Mouse (Mus musculus): Measurements from ENCODE around the gene Rpl38. TPM values are rescaled to one million over a fixed set of nuclear protein-coding genes. Genes with fewer than 3 reads are reported as not detected.

Gene Rpl38
- polyA plus RNA-seq (2012; rRNA removed), result 1,736 and 1,742 TPM in 2 replicates

DNA sequence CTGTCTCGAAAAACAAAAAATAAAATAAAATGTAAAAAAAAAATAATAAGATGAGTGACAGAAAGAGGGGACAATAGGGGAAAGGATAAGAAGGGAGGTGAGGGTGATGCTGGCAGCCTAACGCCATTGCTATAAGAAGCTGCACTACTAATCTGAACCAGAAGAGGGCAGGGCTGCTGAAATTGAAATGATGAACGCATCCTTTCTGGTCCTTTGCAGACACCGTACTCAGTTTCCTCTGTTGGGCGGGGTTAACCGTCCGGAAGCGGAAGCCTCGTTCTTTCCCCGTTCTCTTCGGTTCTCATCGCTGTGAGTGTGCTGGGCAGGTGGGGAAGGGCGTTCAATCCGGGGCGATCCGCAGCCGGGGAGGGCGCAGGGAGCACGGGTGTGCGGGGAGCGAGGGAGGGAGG lies at the start of gene Rpl38:
Gene Rpl38 (plus strand): TSS at position 224 of the 410 bp plus-strand sequence.
- peak; percentile 98 for DNase-seq (ENCODE audit: low read depth)
- peak; percentile 70; the same call in 1 of the 2 replicates for TF ChIP-seq POLR2A (IDR thresholded peaks at IDR 0.05; ENCODE audit: borderline replicate concordance, extremely low read depth, insufficient read depth, insufficient read length, poor library complexity, severe bottlenecking)
- peak; percentile 74 for TF ChIP-seq CTCF (IDR thresholded peaks at IDR 0.05; ENCODE audit: borderline replicate concordance, extremely low read depth, insufficient read depth, insufficient read length)

DNA sequence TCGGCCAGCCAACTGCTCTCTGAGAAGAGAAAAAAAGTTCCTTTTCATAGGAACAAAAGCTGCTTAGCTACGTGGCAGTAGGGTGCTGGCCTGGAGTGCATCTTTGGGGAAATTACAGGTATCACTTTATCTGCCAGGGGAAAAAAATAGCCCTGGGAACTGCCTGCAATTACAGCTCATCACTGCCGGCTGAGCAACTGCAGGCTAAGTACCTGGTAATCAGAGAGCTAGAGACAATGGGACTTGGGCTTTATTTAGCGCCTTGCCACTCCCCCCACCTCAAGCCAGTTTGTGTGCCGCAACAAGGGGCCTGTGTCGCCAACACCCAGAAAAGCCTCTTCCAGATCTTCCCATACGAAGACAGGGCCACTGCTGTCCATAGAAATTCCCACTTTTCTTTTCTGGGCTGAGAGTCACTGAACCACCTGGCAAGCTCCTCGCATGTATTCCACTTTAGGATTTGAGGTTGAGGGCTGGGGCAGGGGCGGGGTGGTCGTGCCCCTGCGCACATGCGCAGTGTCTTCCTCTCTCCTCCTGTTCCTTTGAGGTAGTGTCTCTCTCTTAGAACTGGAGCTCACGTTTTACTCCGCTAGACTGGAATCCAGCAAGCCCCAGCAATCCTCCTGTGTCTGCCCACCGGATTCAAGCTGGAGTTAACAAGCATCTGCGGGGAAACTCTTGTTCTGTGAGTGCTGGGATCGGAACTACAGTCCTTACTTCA lies 49.5 kb upstream of the Rpl38 start:
- peak; percentile 47 for DNase-seq (ENCODE audit: low read depth)

DNA sequence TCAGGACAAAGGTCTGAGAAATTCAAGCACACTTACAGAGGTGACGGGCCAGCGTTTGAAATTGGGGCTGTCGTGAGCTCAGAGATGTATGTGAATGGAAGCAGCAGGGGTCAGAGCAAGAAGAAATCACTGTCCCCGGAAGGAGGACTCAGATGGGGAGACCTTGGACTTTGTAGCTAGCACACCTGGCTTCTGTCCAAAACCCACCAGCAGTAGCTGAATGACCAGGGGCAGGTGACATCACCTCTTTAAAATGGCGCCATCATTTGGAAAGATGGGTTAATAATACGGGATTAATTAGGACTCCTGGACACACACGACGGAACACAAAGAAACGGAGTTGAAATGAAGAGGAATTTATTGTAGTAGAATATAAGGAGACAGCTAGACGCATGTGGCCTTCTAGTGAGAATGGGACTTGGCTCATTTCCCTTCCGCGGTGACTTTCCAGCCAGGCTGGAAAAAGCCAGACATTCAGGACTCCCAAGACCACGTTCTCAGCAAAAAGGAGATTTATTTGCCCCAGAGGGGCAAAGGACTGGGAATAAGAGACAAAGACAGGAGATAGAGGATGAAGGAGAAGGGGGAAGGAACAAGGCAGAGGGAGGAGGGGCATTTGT lies 42.1 kb upstream of the Rpl38 start:
- DNase-seq (ENCODE audit: low read depth), result peak; percentile 62
- TF ChIP-seq CTCF (IDR thresholded peaks at IDR 0.05; ENCODE audit: borderline replicate concordance, extremely low read depth, insufficient read depth, insufficient read length) (no peak), POLR2A (IDR thresholded peaks at IDR 0.05; ENCODE audit: borderline replicate concordance, extremely low read depth, insufficient read depth, insufficient read length, poor library complexity, severe bottlenecking) (no peak)

More for the DNA sequence above, 49.5 kb upstream of the Rpl38 start:
- TF ChIP-seq CTCF (IDR thresholded peaks at IDR 0.05; ENCODE audit: borderline replicate concordance, extremely low read depth, insufficient read depth, insufficient read length), result no peak
- TF ChIP-seq POLR2A (IDR thresholded peaks at IDR 0.05; ENCODE audit: borderline replicate concordance, extremely low read depth, insufficient read depth, insufficient read length, poor library complexity, severe bottlenecking), result no peak

DNA sequence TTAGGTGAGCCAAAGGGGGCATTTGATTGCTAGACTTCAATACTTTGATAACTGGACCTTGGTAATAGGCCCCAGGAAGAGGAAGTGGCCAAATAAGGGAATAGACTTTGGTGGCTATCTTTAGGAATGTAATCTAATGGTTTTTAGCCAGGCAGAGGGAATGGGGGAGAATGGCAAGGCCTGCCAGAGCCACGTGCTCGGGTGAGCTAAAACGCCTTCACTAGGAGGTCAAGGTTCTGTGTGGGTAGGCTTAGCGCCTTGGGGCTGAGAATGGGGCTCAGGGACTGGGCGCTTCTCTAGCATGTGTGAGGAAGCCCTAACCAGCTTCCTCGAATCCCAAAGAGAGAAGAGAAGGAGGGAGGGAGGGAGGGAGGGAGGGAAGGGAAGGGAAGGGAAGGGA lies 41.3 kb upstream of the Rpl38 start:
- TF ChIP-seq CTCF (IDR thresholded peaks at IDR 0.05; ENCODE audit: borderline replicate concordance, extremely low read depth, insufficient read depth, insufficient read length) (no peak), POLR2A (IDR thresholded peaks at IDR 0.05; ENCODE audit: borderline replicate concordance, extremely low read depth, insufficient read depth, insufficient read length, poor library complexity, severe bottlenecking) (no peak)
- DNase-seq (ENCODE audit: low read depth), result no peak

DNA sequence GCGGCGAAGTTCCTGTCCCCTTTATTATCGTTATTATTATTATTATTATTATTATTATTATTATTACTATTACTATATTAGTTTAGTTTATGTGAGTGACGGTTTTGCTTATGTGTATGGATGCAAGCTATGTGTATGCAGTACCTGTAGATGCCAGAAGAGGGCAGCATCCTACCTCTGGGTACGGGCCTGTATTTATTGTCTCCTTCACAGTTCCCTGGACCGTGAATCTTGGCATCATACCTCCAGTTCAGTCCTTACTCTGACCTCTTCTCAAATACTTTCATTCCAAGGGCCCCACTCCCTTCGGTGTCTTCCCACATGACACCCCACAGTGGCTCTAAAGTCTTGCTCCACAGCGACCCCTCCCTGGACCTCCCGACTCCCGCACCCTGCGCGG lies 40.3 kb upstream of the Rpl38 start:
- DNase-seq (ENCODE audit: low read depth), result no peak
- TF ChIP-seq POLR2A (IDR thresholded peaks at IDR 0.05; ENCODE audit: borderline replicate concordance, extremely low read depth, insufficient read depth, insufficient read length, poor library complexity, severe bottlenecking), result no peak
- peak; percentile 56; the same call in 1 of the 2 replicates for TF ChIP-seq CTCF (IDR thresholded peaks at IDR 0.05; ENCODE audit: borderline replicate concordance, extremely low read depth, insufficient read depth, insufficient read length)

DNA sequence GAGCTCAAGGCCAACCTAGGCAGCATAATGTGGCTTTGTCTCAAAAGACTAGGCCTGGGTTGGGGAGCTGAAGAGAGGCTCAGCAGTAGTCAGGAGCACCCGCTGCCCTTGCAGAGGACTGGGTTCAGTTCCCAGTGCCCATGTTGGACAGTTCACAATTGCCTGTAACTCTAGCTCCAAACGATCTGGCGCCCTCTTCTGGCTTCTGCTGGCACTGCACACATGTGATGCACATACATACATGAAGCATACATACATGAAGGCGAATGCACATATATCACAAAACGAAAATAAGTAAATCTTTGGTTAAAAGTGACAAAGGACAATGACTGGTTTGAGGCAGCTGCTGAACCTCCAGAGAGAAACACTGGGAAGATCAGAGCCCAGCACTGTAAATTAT lies 38.3 kb upstream of the Rpl38 start:
- TF ChIP-seq POLR2A (IDR thresholded peaks at IDR 0.05; ENCODE audit: borderline replicate concordance, extremely low read depth, insufficient read depth, insufficient read length, poor library complexity, severe bottlenecking) (no peak), CTCF (IDR thresholded peaks at IDR 0.05; ENCODE audit: borderline replicate concordance, extremely low read depth, insufficient read depth, insufficient read length) (peak; percentile 26; the same call in 1 of the 2 replicates)
- DNase-seq (ENCODE audit: low read depth), result no peak

DNA sequence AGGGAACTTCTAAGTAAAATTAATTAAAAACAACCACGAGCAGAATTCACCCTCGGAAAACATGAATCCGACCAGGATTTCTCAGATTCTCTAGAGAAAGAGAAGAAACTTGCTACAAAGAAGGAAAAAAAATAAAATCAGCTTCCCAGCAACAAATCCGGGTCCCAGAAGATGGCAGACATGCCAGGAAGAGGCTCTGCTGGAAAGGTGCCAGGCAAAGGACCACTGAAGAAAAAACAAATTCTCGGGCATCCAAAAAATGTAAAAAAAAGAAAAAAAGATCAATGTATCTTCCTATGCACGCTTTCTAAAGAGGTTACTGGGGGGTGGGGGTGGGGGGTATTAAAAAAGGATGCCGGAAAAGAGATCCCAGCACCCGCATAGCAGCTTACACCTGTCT lies 36.1 kb upstream of the Rpl38 start:
- TF ChIP-seq POLR2A (IDR thresholded peaks at IDR 0.05; ENCODE audit: borderline replicate concordance, extremely low read depth, insufficient read depth, insufficient read length, poor library complexity, severe bottlenecking) (no peak), CTCF (IDR thresholded peaks at IDR 0.05; ENCODE audit: borderline replicate concordance, extremely low read depth, insufficient read depth, insufficient read length) (no peak)
- DNase-seq (ENCODE audit: low read depth), result no peak

DNA sequence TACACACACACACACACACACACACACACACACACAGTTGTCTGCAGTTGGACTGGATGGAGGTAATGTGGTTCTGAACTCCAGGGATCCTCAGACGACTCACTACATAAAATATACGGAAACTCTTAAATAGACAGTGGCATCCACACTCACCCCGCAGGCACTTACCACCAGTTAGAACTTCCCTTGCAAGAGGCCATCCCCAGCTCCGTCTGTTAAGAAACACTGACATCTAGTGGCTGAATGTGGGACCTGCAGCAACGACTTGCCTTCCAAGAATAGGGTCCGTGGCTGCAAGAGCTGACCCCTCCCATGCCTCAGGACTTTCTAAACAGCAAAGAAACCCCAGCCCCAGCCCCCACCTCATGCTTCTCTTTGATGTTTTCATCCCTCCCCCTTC lies 32.0 kb upstream of the Rpl38 start:
- peak; percentile 97 for DNase-seq (ENCODE audit: low read depth)
- TF ChIP-seq CTCF (IDR thresholded peaks at IDR 0.05; ENCODE audit: borderline replicate concordance, extremely low read depth, insufficient read depth, insufficient read length) (peak; percentile 99), POLR2A (IDR thresholded peaks at IDR 0.05; ENCODE audit: borderline replicate concordance, extremely low read depth, insufficient read depth, insufficient read length, poor library complexity, severe bottlenecking) (no peak)

DNA sequence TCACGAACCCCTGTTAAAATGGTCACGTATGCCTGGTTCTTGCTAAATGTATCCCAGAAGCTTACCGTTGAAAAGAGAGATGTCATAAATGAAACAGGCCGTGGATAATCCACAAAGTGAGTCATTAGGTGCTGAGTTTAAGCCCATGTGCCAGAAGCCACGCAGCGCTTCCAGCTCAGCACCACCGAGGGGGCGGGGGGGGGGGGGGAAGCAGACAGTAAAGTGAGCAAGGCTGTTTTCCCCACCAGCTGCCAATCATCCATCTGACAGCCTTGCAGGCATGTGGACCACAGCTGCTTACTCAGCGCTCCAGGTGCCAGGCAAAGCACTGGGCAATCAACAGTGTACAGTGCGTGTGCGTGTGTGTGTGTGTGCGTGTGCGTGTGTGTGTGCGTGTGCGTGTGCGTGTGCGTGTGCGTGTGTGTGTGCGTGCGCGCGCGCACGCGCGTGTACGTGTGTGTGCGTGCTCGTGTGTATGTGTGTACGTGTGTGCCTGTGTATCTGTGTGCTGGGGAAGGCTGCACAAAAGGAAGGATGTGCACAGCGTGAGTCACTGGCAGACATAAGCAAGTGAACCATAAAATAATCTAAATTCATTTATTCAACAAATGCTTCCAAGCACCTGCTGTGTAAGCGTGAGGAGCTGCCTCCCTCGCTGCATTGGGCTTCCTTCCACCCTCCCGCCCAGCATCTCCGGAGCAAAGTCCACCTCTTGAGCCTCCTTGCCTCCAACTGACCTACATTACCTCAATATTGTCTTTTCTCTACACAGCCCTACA lies 31.4 kb upstream of the Rpl38 start:
- DNase-seq (ENCODE audit: low read depth), result peak; percentile 72
- no peak for TF ChIP-seq CTCF (IDR thresholded peaks at IDR 0.05; ENCODE audit: borderline replicate concordance, extremely low read depth, insufficient read depth, insufficient read length)

DNA sequence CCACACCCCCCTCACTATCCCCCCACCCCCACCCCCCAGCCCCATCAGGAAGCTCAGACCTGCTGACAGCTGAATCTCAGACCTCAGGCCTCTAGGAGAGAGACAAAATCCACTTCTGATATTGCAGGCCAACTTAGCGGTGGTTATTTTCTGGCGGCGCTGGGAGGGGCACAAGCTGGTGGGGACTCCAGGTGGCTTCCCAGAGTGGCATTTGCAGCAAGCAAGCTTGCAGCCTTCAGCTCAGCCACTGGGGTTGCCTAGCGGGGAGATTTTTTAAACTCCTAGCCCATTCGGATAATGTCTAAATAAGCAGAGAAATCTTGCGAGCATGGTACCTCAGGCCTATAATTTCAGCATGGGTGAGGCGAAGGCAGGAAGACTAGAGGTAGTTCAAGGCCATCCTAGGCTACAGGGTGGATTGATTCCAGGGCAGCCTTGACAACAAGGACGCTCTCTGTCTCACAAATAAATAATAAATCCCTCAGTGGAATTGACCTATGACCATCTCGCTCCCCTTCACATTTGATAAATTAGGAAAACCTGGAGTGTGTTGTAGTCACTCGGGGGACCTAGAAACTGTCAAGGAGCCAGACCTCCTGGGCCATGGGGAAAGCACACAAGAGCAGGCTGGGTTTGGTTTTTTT lies 29.6 kb upstream of the Rpl38 start:
- peak; percentile 71 for DNase-seq (ENCODE audit: low read depth)
- TF ChIP-seq CTCF (IDR thresholded peaks at IDR 0.05; ENCODE audit: borderline replicate concordance, extremely low read depth, insufficient read depth, insufficient read length) (no peak), POLR2A (IDR thresholded peaks at IDR 0.05; ENCODE audit: borderline replicate concordance, extremely low read depth, insufficient read depth, insufficient read length, poor library complexity, severe bottlenecking) (no peak)

DNA sequence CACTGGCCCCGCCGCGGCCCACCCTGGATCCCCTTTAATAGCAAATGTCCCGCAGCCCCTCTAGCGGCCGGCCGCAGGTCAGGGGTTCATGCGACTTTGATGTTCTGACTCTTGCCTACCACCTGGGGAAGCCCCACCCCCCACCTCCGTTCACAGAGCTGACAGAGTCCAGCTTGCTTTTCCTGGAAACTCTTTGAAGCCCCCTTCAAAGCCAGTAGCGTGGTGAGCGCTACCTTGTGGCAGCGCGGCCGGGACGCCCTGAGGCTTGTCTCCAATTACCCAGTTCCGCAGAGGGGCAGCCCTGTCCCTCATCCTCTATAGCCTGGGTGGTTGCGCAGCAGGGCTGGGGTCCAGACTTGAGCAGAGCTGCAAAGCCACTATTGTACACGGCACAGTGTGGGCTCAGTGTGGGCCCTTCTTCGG lies 28.6 kb upstream of the Rpl38 start:
- TF ChIP-seq POLR2A (IDR thresholded peaks at IDR 0.05; ENCODE audit: borderline replicate concordance, extremely low read depth, insufficient read depth, insufficient read length, poor library complexity, severe bottlenecking), result no peak
- TF ChIP-seq CTCF (IDR thresholded peaks at IDR 0.05; ENCODE audit: borderline replicate concordance, extremely low read depth, insufficient read depth, insufficient read length), result no peak
- DNase-seq (ENCODE audit: low read depth), result peak; percentile 57

Measured in brain, embryonic 14.5 days (tissue).